Mouse (Mus musculus) ES-E14 (cell line): ENCODE results near the gene A730009L09Rik. TPM values are rescaled to one million over a fixed set of nuclear protein-coding genes. Genes with fewer than 3 reads are reported as not detected.

Experiments used
- DNase-seq: peaks from one replicate; pipeline ENCODE4 v3.0.0-alpha.2; 2013; ENCODE audit warnings: low read depth, low spot score
- H3K27ac ChIP-seq: 2 replicates; pipeline ENCODE4 v1.5.1; 2012; ENCODE audit warnings: low read depth, mild to moderate bottlenecking, low read length, moderate library complexity, mixed read lengths; ENCODE audit not compliant: poor library complexity, insufficient read depth, severe bottlenecking
- H3K36me3 ChIP-seq: 2 replicates; pipeline ENCODE4 v1.6.1; 2012; ENCODE audit warnings: mild to moderate bottlenecking, low read length, moderate library complexity, mixed read lengths; ENCODE audit not compliant: control insufficient read depth, poor library complexity, insufficient read depth, severe bottlenecking
- H3K4me1 ChIP-seq, 2 experiments: fragments of 150-350 bp in 1 of 2; sonication (generic) in 1 of 2; 2 replicates each; pipeline ENCODE4 v1.6.1; 2012; ENCODE audit warnings: low read length in 2 of 2, mild to moderate bottlenecking in 1 of 2, mixed read lengths in 1 of 2; ENCODE audit not compliant: control insufficient read depth in 2 of 2, insufficient read depth in 2 of 2, poor library complexity in 1 of 2
- H3K4me3 ChIP-seq, 2 experiments: fragments of 150-350 bp in 1 of 2; sonication (generic) in 1 of 2; 2 replicates each; pipeline ENCODE4 v1.5.1; 2012; ENCODE audit warnings: low read length in 2 of 2, low read depth in 1 of 2, mild to moderate bottlenecking in 1 of 2, mixed read lengths in 1 of 2; ENCODE audit not compliant: insufficient read depth in 1 of 2, poor library complexity in 1 of 2, severe bottlenecking in 1 of 2
- H3K9ac ChIP-seq: 2 replicates; pipeline ENCODE4 v1.6.1; 2012; ENCODE audit warnings: low read depth, mild to moderate bottlenecking, low read length, mixed read lengths; ENCODE audit not compliant: poor library complexity, insufficient read depth, severe bottlenecking
- H3K9me3 ChIP-seq: fragments of 150-350 bp; sonication (generic); 2 replicates; pipeline ENCODE4 v1.6.1; 2012; ENCODE audit warnings: low read depth, mild to moderate bottlenecking, low read length; ENCODE audit not compliant: control insufficient read depth, insufficient read depth
- CHD2 ChIP-seq: IDR thresholded peaks from 2 replicates; pipeline ENCODE4 v1.6.1; 2014; ENCODE audit warnings: mild to moderate bottlenecking, low read depth, low read length, inconsistent platforms
- HCFC1 ChIP-seq: IDR thresholded peaks from 2 replicates; pipeline ENCODE4 v1.6.1; 2012; ENCODE audit warnings: low read length, inconsistent platforms, borderline replicate concordance; ENCODE audit not compliant: insufficient read depth
- MAFK ChIP-seq: IDR thresholded peaks from 2 replicates; pipeline ENCODE4 v1.6.1; 2014; ENCODE audit warnings: mild to moderate bottlenecking, low read depth, low read length, inconsistent platforms; ENCODE audit not compliant: insufficient read depth
- ZC3H11A ChIP-seq: IDR thresholded peaks from 2 replicates; pipeline ENCODE4 v1.6.1; 2012; ENCODE audit warnings: low read depth, mild to moderate bottlenecking, inconsistent platforms, low read length, borderline replicate concordance
- ZNF384 ChIP-seq: IDR thresholded peaks from 2 replicates; pipeline ENCODE4 v1.6.1; 2012; ENCODE audit warnings: low read depth, low read length, inconsistent platforms
- in situ Hi-C, 2 experiments: fragments of 600-800 bp; cut with MboI; formaldehyde crosslinking; loops; one replicate each; pipeline ENCODE4 v1.15.1; 2025; ENCODE audit warnings: low sequenced_read_pairs in 2 of 2, inconsistent platforms in 1 of 2; ENCODE audit not compliant: unreplicated experiment in 2 of 2
- total RNA-seq: library from RNA; depleted of rRNA; stranded (reverse); fragments of 300-350 nt; gene quantifications from 2 replicates; pipeline ENCODE4 v1.2.3, GENCODE M21; 2012

Gene A730009L09Rik
- total RNA-seq, 1 experiment, result not detected

- H3K36me3 ChIP-seq, result no peaks in the 10 kb centered on the region
- no peak for TF ChIP-seq HCFC1
- TF ChIP-seq ZC3H11A, result no peak
- no peak for TF ChIP-seq ZNF384
- TF ChIP-seq MAFK, result no peak
- TF ChIP-seq CHD2, result no peak
- H3K4me1 ChIP-seq, result no peaks in the 10 kb centered on the region
- no peak overlapping the region for H3K27ac ChIP-seq
- H3K9ac ChIP-seq, result no peak overlapping the region
- no peaks in the 10 kb centered on the region for H3K9me3 ChIP-seq
- in situ Hi-C loops, result no loop called here
- no peak for DNase-seq
- H3K4me3 ChIP-seq, result no peak overlapping the region
Measured at GRCm38 (mm10) chr16:84550445-84550844, 35.5 kb downstream of the A730009L09Rik start.

GRCm38 (mm10) chr16:84553981-84554380 is 39.1 kb downstream of the A730009L09Rik start:
- Histone ChIP-seq H3K9me3 (no peaks in the 10 kb centered on the region), H3K27ac (no peak overlapping the region), H3K4me3 (no peak overlapping the region), H3K36me3 (no peaks in the 10 kb centered on the region), H3K4me1 (no peaks in the 10 kb centered on the region), H3K9ac (no peak overlapping the region)
- TF ChIP-seq MAFK, result no peak
- no peak for TF ChIP-seq HCFC1
- no peak for TF ChIP-seq CHD2
- TF ChIP-seq ZNF384, result no peak
- no peak for TF ChIP-seq ZC3H11A
- in situ Hi-C loops, result no loop called here
- DNase-seq, result no peak

- TF ChIP-seq HCFC1 (no peak), CHD2 (no peak), ZNF384 (no peak), ZC3H11A (no peak), MAFK (no peak)
- H3K9me3 ChIP-seq, result no peaks in the 10 kb centered on the region
- H3K9ac ChIP-seq, result 0 out of 2 replicates have a peak overlapping the region, but pooled peaks have one; percentile 1
- no peaks in the 10 kb centered on the region for H3K36me3 ChIP-seq
- H3K4me3 ChIP-seq, result peak overlapping the region in 1 of 2 experiments; percentile 27; a peak in 1 of 4 replicates
- no peaks in the 10 kb centered on the region for H3K4me1 ChIP-seq
- no peak for DNase-seq
- in situ Hi-C loops, result no loop called here
- H3K27ac ChIP-seq, result no peak overlapping the region
Measured at GRCm38 (mm10) chr16:84558113-84558917, 43.4 kb downstream of the A730009L09Rik start.

GRCm38 (mm10) chr16:84559569-84560278 is 44.8 kb downstream of the A730009L09Rik start:
- TF ChIP-seq CHD2 (no peak), ZC3H11A (peak; percentile 63; the same call in 1 of the 2 replicates)
- H3K9ac ChIP-seq, result no peak overlapping the region
- no peaks in the 10 kb centered on the region for H3K4me1 ChIP-seq
- DNase-seq, result no peak
- in situ Hi-C loops, result no loop called here
- no peaks in the 10 kb centered on the region for H3K36me3 ChIP-seq
- no peak overlapping the region for H3K27ac ChIP-seq
- no peaks in the 10 kb centered on the region for H3K9me3 ChIP-seq
- no peak overlapping the region for H3K4me3 ChIP-seq
